Mouse (Mus musculus) liver (tissue): ENCODE measurements around the gene Lgals9.
A peak's percentile ranks its signal among the peaks of the same experiment; 100 is the strongest.
"Not testable (repeated sequence)": the region's sequence is repeated elsewhere in the genome, so short reads cannot be mapped to it uniquely, and the experiment has no call there.

Experiments
- DNase-seq: peaks from one replicate; pipeline ENCODE4 v3.0.0-alpha.2; 2020; ENCODE audit warnings: mixed read lengths

Lgals9 gene

GRCm38 (mm10) chr11:78984483-78985177, at the start of gene Lgals9:
TSS of gene Lgals9 (minus strand) at chr11:78984946.
- DNase-seq, result peak; percentile 60

- no peak for DNase-seq
Measured at GRCm38 (mm10) chr11:79033636-79034035, 48.9 kb upstream of the Lgals9 start.

- DNase-seq, result no peak
Measured at GRCm38 (mm10) chr11:79033021-79033420, 48.3 kb upstream of the Lgals9 start.

GRCm38 (mm10) chr11:79031452-79031746, 46.7 kb upstream of the Lgals9 start:
- DNase-seq, result no peak

- DNase-seq, result peak; percentile 86
Measured at GRCm38 (mm10) chr11:79030570-79031451, 46.1 kb upstream of the Lgals9 start.

GRCm38 (mm10) chr11:79023751-79024150, 39.0 kb upstream of the Lgals9 start:
- DNase-seq, result no peak

GRCm38 (mm10) chr11:79023342-79023741, 38.6 kb upstream of the Lgals9 start:
- DNase-seq, result peak; percentile 58

- no peak for DNase-seq
Measured at GRCm38 (mm10) chr11:79022836-79023235, 38.1 kb upstream of the Lgals9 start.

GRCm38 (mm10) chr11:79020535-79021045, 35.8 kb upstream of the Lgals9 start:
- DNase-seq, result no peak

GRCm38 (mm10) chr11:79019839-79020534, 35.2 kb upstream of the Lgals9 start:
- DNase-seq, result peak; percentile 70

- peak; percentile 81 for DNase-seq
Measured at GRCm38 (mm10) chr11:79018954-79019704, 34.4 kb upstream of the Lgals9 start.

- DNase-seq, result no peak
Measured at GRCm38 (mm10) chr11:79017161-79017606, 32.4 kb upstream of the Lgals9 start.

- no peak for DNase-seq
Measured at GRCm38 (mm10) chr11:79016236-79016635, 31.5 kb upstream of the Lgals9 start.

GRCm38 (mm10) chr11:79015660-79016215, 31.0 kb upstream of the Lgals9 start:
- DNase-seq, result no peak

GRCm38 (mm10) chr11:79014602-79015325, 30.0 kb upstream of the Lgals9 start:
- DNase-seq, result no peak

- no peak for DNase-seq
Measured at GRCm38 (mm10) chr11:79013806-79014205, 29.1 kb upstream of the Lgals9 start.

GRCm38 (mm10) chr11:79013056-79013455, 28.3 kb upstream of the Lgals9 start:
- no peak for DNase-seq

GRCm38 (mm10) chr11:79012529-79012928, 27.8 kb upstream of the Lgals9 start:
- DNase-seq, result no peak

- DNase-seq, result no peak
Measured at GRCm38 (mm10) chr11:79008891-79009290, 24.1 kb upstream of the Lgals9 start.

GRCm38 (mm10) chr11:79008007-79008775, 23.4 kb upstream of the Lgals9 start:
- DNase-seq, result no peak

GRCm38 (mm10) chr11:79007356-79007755, 22.6 kb upstream of the Lgals9 start:
- not testable (repeated sequence) for DNase-seq
